Mouse (Mus musculus): ENCODE results near the gene Usp17la. TPM values are rescaled to one million over a fixed set of nuclear protein-coding genes. Genes with fewer than 3 reads are reported as not detected.
"Not testable (repeated sequence)": the region's sequence is repeated elsewhere in the genome, so short reads cannot be mapped to it uniquely, and the experiment has no call there.

Gene Usp17la
- polyA plus RNA-seq (2012; rRNA removed) = not detected in 2 replicates

DNA sequence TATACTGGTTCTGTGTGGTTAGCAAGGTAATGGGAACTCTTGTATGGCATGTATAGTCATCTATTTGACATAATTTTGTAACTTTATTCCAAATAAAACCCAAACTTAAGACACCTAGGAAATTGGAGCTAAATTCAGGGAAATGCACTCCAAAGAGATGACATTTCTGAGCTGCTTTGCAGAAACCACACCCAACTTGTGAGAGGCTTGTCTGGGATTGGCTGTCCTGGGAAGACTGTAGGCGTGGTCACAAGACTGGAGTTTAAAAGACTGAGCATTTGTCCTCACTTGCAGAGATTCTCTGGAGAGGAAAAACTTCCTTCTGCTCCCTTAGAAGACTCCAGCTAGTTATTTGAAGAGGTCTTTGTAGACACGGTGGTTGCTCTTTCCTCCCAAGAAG is at the start of gene Usp17la:
Gene Usp17la, plus strand, starts transcription at position 301 of the 400 bp plus-strand sequence.
- DNase-seq (ENCODE audit: extremely low spot score in 1 of 2, low spot score in 1 of 2) = not testable (repeated sequence)

DNA sequence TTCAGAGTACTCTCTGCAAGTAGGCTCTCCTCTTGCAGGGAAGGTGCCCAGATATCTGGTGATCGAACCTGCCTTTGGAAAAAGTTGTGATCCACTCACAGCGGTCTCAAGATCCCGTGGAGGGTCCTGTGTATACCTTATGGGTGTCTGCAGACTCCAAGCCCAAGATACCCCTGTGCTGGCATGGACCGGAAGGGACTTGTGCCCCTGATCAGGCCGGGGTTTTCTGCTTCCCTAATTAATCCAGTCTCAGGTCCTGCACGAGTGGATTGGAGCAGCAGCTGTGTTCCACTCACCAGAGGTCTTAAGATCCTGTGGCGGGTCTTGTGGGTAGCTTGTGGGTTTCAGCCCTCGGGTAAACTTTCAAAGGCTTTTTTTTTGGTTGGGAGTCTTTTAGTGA is 46.5 kb upstream of the Usp17la start:
- not testable (repeated sequence) for DNase-seq (ENCODE audit: extremely low spot score in 1 of 2, low spot score in 1 of 2)

DNA sequence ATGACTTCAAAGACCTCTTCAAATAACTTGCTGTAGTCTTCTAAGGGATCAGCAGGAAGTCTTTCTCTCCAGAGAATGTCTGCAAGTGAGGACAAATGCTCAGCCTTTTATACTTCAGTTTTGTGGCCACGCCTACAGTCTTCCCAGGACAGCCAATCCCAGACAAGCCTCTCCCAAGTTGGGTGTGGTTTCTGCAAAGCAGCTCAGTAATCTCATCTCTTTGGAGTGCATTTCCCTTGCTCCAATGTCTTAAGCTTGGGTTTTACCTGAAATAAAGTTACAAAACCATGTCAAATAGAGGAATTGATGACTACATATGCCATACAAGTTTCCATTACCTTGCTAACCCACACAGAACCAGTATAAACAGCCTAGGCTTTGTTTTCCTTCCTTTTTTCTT is 14.3 kb upstream of the Usp17la start, which contains the start of gene Usp17lb:
Gene Usp17lb, minus strand, starts transcription at position 101 of the 400 bp plus-strand sequence.
- no peak for DNase-seq (ENCODE audit: extremely low spot score in 1 of 2, low spot score in 1 of 2)

DNA sequence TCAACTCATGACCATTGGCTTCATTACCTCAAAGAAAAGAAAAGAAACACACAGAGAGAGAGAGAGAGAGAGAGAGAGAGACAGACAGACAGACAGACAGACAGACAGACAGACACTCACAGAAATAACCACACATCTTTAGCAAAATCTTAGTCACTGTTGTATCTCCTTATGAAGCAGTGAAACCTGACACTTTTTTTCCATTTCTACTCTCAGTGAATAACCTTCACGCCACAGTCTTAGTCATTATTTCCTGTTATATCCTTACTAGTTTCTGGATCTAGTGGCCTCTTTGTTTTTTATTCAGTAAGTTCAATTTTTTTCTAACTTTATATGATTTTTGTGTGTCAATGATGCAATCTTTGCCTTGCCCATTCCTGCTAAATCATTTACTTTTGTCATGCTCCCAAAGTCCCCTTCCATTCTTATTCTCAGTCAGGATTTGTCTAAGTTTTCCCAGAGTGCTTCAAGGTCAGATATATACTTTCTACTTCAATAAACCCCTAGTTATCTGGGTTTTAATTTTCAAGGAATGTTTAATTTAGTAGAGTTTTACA is 13.0 kb upstream of the Usp17la start:
- no peak for DNase-seq (ENCODE audit: extremely low spot score in 1 of 2, low spot score in 1 of 2)

DNA sequence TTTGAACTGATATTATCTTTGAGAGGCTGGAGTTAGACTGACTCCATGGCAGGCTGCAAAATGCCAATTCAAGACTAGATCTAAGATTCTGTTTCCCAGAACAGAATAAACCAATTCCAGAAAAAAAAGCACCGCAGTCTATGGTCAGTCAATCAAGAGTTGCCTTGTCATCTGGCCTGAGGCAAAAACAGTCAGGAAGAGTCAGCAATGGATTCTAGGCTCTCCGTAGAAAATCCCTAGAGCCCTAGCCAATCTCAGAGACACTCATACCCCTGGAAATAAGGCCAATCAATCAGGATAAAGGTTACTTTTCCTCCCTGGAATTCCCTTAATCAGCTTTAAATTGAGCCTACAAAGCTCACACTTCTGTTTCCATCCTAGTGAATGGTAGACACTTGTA is 5.3 kb upstream of the Usp17la start:
- not testable (repeated sequence) for DNase-seq (ENCODE audit: extremely low spot score in 1 of 2, low spot score in 1 of 2)

DNA sequence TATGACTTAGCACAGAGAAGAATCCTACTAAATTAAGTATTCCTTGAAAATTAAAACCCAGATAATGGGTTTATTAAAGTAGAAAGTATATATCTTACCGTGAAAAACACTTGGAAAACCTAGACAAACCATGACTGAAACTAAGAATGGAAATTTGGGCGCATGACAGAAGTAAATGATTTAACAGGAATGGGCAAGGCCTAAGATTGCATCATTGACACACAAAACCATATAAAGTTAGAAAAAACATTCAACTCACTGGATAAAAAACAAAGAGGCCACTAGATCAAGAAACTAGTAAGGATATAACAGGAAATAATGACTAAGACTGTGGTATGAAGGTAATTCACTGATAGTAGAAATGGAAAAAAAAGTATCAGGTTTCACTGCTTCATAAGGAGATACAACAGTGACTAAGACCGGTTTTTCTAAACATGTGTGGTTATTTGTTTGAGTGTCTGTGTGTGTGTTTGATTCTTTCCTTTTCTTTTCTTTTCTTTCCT is 1.5 kb upstream of the Usp17la start:
- no peak for DNase-seq (ENCODE audit: extremely low spot score in 1 of 2, low spot score in 1 of 2)

DNA sequence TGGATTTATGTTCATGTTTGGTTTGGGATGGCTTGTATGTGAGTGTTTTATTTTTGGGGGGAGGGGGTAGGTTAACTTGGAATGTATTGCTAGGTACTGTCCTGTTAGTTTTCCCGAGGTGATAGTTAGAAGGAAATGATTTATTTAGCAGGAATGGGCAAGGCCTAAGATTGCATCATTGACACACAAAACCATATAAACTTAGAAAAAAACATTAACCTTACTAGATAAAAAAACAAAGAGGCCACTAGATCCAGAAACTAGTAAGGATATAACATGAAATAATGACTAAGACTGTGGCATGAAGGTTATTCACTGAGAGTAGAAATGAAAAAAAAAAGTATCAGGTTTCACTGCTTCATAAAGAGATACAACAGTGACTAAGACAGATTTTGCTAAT is 874 bp downstream of the Usp17la start:
- DNase-seq (ENCODE audit: extremely low spot score in 1 of 2, low spot score in 1 of 2) = no peak

DNA sequence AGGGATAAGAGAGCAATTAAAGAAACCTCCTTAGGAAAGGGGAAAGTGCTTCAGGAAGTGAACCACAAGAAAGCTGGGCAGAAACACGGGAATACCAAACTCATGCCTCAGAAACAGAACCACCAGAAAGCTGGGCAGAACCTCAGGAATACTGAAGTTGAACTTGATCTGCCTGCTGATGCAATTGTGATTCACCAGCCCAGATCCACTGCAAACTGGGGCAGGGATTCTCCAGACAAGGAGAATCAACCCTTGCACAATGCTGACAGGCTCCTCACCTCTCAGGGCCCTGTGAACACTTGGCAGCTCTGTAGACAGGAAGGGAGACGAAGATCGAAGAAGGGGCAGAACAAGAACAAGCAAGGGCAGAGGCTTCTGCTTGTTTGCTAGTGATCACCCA is 4.6 kb downstream of the Usp17la start:
- no peak for DNase-seq (ENCODE audit: extremely low spot score in 1 of 2, low spot score in 1 of 2)

DNA sequence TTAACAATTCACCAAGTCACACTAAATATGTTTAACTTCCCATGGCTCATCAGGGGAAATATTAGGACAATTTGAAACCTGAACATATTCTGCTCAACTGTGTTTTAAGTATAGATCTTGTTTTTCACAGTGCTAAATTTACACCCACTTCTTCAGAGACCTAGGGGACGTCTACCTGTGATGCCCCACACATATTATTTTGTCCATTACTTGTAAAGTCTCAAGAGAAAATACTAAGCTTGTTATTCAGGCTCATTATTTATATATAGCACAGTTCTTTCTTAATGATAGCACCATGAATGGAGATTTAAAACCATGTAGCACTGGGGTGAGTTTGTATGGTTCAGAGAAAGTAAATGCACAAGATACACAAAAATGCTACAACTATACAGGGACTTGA is 20.9 kb downstream of the Usp17la start, which contains the start of gene Olfr665:
Gene Olfr665, plus strand, starts transcription at position 301 of the 400 bp plus-strand sequence.
- DNase-seq (ENCODE audit: extremely low spot score in 1 of 2, low spot score in 1 of 2) = no peak

DNA sequence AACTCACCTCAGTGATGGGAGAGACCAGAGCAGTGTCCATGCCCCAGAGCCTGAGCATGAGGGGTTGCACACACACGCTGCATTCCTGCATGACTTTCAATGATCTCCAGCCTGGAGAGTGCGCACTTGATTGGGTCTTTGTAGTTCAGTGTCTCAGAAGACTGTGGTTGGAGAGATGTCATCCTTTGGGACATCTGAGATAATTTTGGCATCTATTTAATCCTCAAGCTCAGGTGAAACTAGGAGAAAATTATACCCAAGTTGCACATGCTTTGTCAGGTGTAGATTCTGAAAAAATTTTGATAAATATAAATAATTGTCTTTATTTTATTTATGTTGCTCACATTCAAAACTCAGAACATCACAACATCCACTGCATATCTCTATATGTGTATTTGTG is 39.0 kb downstream of the Usp17la start, which contains the start of gene Olfr666:
Gene Olfr666, minus strand, starts transcription at position 101 of the 400 bp plus-strand sequence.
- DNase-seq (ENCODE audit: extremely low spot score in 1 of 2, low spot score in 1 of 2) = no peak

Other genes starting within 250 kb of the Usp17la start
- not detected in 2 replicates for gene Olfr656, start 243.1 kb upstream of the Usp17la start, polyA plus RNA-seq (2012; rRNA removed)
- gene Olfr657, start 232.2 kb upstream of the Usp17la start, polyA plus RNA-seq (2012; rRNA removed) = not detected in 2 replicates
- 0.06 TPM in 1 of 2 replicates, not detected in the other for gene Olfr658, start 209.7 kb upstream of the Usp17la start, polyA plus RNA-seq (2012; rRNA removed)
- gene Olfr659, start 190.3 kb upstream of the Usp17la start, polyA plus RNA-seq (2012; rRNA removed) = not detected in 2 replicates
- 0.11 TPM in 1 of 2 replicates, not detected in the other for gene Olfr661, start 170.5 kb upstream of the Usp17la start, polyA plus RNA-seq (2012; rRNA removed)
- not detected in 2 replicates for gene Usp17le, start 79.5 kb upstream of the Usp17la start, polyA plus RNA-seq (2012; rRNA removed)
- not detected in 2 replicates for gene Usp17lb, start 14.4 kb upstream of the Usp17la start, polyA plus RNA-seq (2012; rRNA removed)
- gene Olfr665, start 21.0 kb downstream of the Usp17la start, polyA plus RNA-seq (2012; rRNA removed) = not detected in 2 replicates
- gene Olfr666, start 38.9 kb downstream of the Usp17la start, polyA plus RNA-seq (2012; rRNA removed) = not detected in 2 replicates
- gene Olfr667, start 64.5 kb downstream of the Usp17la start, polyA plus RNA-seq (2012; rRNA removed) = not detected in 2 replicates
- not detected in 2 replicates for gene Olfr668, start 71.0 kb downstream of the Usp17la start, polyA plus RNA-seq (2012; rRNA removed)
- gene Olfr669, start 77.2 kb downstream of the Usp17la start, polyA plus RNA-seq (2012; rRNA removed) = 0.23 TPM in 1 of 2 replicates, not detected in the other
- not detected in 2 replicates for gene Olfr670, start 105.6 kb downstream of the Usp17la start, polyA plus RNA-seq (2012; rRNA removed)
- not detected in 2 replicates for gene Olfr671, start 122.1 kb downstream of the Usp17la start, polyA plus RNA-seq (2012; rRNA removed)
- not detected in 2 replicates for gene Olfr672, start 145.0 kb downstream of the Usp17la start, polyA plus RNA-seq (2012; rRNA removed)
- gene Olfr675, start 171.5 kb downstream of the Usp17la start, polyA plus RNA-seq (2012; rRNA removed) = not detected in 2 replicates
- 0.19 TPM in 1 of 2 replicates, not detected in the other for gene Olfr676, start 175.7 kb downstream of the Usp17la start, polyA plus RNA-seq (2012; rRNA removed)
- gene Olfr677, start 194.4 kb downstream of the Usp17la start, polyA plus RNA-seq (2012; rRNA removed) = not detected in 2 replicates
- not detected in 2 replicates for gene Olfr678, start 207.5 kb downstream of the Usp17la start, polyA plus RNA-seq (2012; rRNA removed)
- not detected in 2 replicates for gene Olfr679, start 224.2 kb downstream of the Usp17la start, polyA plus RNA-seq (2012; rRNA removed)
- not detected in 2 replicates for gene Olfr680-ps1, start 235.8 kb downstream of the Usp17la start, polyA plus RNA-seq (2012; rRNA removed)